Mouse (Mus musculus) activated CD4-positive, CD25-positive, alpha-beta regulatory T cell, adult 4 months (primary cell): ENCODE measurements around the gene 3110070M22Rik. TPM values are rescaled to one million over a fixed set of nuclear protein-coding genes. Genes with fewer than 3 reads are reported as not detected.
"Not testable (repeated sequence)": the region's sequence is repeated elsewhere in the genome, so short reads cannot be mapped to it uniquely, and the experiment has no call there.

Experiments
- ATAC-seq: one replicate; pipeline ENCODE4 v1.8.0; 2017
- polyA plus RNA-seq, 2 experiments: library from polyadenylated mRNA; unstranded; fragments of 100-300 nt; shearing (Covaris generic); gene quantifications; one replicate each; pipeline ENCODE4 v1.2.1; 2017

3110070M22Rik gene
- polyA plus RNA-seq, result under 1 TPM in 1 of 2 experiments, not detected in 1; 0.79 TPM

- ATAC-seq, result no peak
Observed at GRCm38 (mm10) chr13:119487880-119488580, at the start of gene 3110070M22Rik, which contains the start of gene Tmem267. 3110070M22Rik (minus strand) TSS chr13:119488383. Tmem267 (plus strand) TSS chr13:119488039.

GRCm38 (mm10) chr13:119494938-119495337 is 6.8 kb upstream of the 3110070M22Rik start:
- not testable (repeated sequence) for ATAC-seq

GRCm38 (mm10) chr13:119492083-119492482 is 3.9 kb upstream of the 3110070M22Rik start:
- not testable (repeated sequence) for ATAC-seq

GRCm38 (mm10) chr13:119487354-119487753 is 829 bp downstream of the 3110070M22Rik start:
- ATAC-seq, result no peak

- no peak for ATAC-seq
Observed at GRCm38 (mm10) chr13:119477789-119478188, 10.4 kb downstream of the 3110070M22Rik start.

- no peak for ATAC-seq
Observed at GRCm38 (mm10) chr13:119476631-119477030, 11.6 kb downstream of the 3110070M22Rik start.

- ATAC-seq, result peak; percentile 98
Observed at GRCm38 (mm10) chr13:119462596-119463560, 25.3 kb downstream of the 3110070M22Rik start, which contains the start of gene 4833420G17Rik. 4833420G17Rik (plus strand) TSS chr13:119462768.

- ATAC-seq, result no peak
Observed at GRCm38 (mm10) chr13:119461900-119462595, 26.1 kb downstream of the 3110070M22Rik start.

- ATAC-seq, result no peak
Observed at GRCm38 (mm10) chr13:119456342-119456741, 31.8 kb downstream of the 3110070M22Rik start.

- ATAC-seq, result no peak
Observed at GRCm38 (mm10) chr13:119455082-119455481, 33.1 kb downstream of the 3110070M22Rik start.

GRCm38 (mm10) chr13:119453563-119453962 is 34.6 kb downstream of the 3110070M22Rik start:
- no peak for ATAC-seq

GRCm38 (mm10) chr13:119442244-119442643 is 45.9 kb downstream of the 3110070M22Rik start:
- no peak for ATAC-seq

Other genes starting within 250 kb of the 3110070M22Rik start
- 10 to 100 TPM; 41.4 to 48.2 TPM for gene Paip1, start 59.8 kb downstream of the 3110070M22Rik start, polyA plus RNA-seq
- 10 to 100 TPM; 79.0 to 99.7 TPM for gene 4833420G17Rik, start 25.6 kb downstream of the 3110070M22Rik start, polyA plus RNA-seq
- 1 to 10 TPM; 2.6 to 3.1 TPM for gene Tmem267, start 344 bp downstream of the 3110070M22Rik start, polyA plus RNA-seq
- gene Ccl28, start 135.4 kb upstream of the 3110070M22Rik start, polyA plus RNA-seq, result under 1 TPM in 1 of 2 experiments, not detected in 1; 0.26 TPM
- 10 to 100 TPM; 51.0 to 58.3 TPM for gene Hmgcs1, start 202.0 kb upstream of the 3110070M22Rik start, polyA plus RNA-seq